Mouse (Mus musculus) embryonic facial prominence, embryonic 10.5 days (tissue): ENCODE measurements around the gene Ropn1. TPM values are rescaled to one million over a fixed set of nuclear protein-coding genes. Genes with fewer than 3 reads are reported as not detected.
"Not testable (repeated sequence)": the region's sequence is repeated elsewhere in the genome, so short reads cannot be mapped to it uniquely, and the experiment has no call there.

Experiments
- DNase-seq: peaks from one replicate; pipeline ENCODE4 v3.0.0-alpha.2; 2017; ENCODE audit warnings: low spot score
- H3K27ac ChIP-seq: fragments of 300-500 bp; sonication (generic); replicated peaks from 2 replicates; pipeline ENCODE4 v1.5.1; 2016; ENCODE audit warnings: mild to moderate bottlenecking
- H3K27me3 ChIP-seq: fragments of 300-500 bp; sonication (generic); replicated peaks from 2 replicates; pipeline ENCODE4 v1.6.1; 2016; ENCODE audit warnings: low read depth, mild to moderate bottlenecking; ENCODE audit not compliant: poor library complexity, severe bottlenecking
- H3K36me3 ChIP-seq: fragments of 300-500 bp; sonication (generic); replicated peaks from 2 replicates; pipeline ENCODE4 v1.6.1; 2016; ENCODE audit warnings: mild to moderate bottlenecking, moderate library complexity
- H3K4me1 ChIP-seq: fragments of 300-500 bp; sonication (generic); 2 replicates; pipeline ENCODE4 v1.6.1; 2016
- H3K4me3 ChIP-seq: fragments of 300-500 bp; sonication (generic); 2 replicates; pipeline ENCODE4 v1.5.1; 2016; ENCODE audit warnings: mild to moderate bottlenecking, moderate library complexity
- H3K9me3 ChIP-seq: fragments of 300-500 bp; sonication (generic); 2 replicates; pipeline ENCODE4 v1.6.1; 2016; ENCODE audit warnings: mild to moderate bottlenecking
- whole genome bisulfite sequencing: fragments of 180-500 bp; shearing (Covaris S2); methylation state at CpG from one replicate; pipeline ENCODE4 v1.1.7; 2016; 5-methylcytosine and 5-hydroxymethylcytosine counted together
- polyA plus RNA-seq: library from polyadenylated mRNA; unstranded; fragments of >200 nt; fragmentation: Nextera tagmentation; extraction: Ambion mirVana; gene quantifications from 2 replicates; pipeline ENCODE4 v1.2.1, GENCODE M21; 2016

Ropn1 gene
- polyA plus RNA-seq, 1 experiment from 2014 or later = not detected

GRCm38 (mm10) chr16:34694477-34694876, 44.8 kb downstream of the Ropn1 start:
- Histone ChIP-seq H3K36me3 (peaks cover 45% of the 10 kb centered on the region), H3K9me3 (no peaks in the 10 kb centered on the region), H3K27ac (no peak overlapping the region), H3K27me3 (no peaks in the 10 kb centered on the region), H3K4me3 (no peak overlapping the region), H3K4me1 (peaks cover 13% of the 10 kb centered on the region)
- 91% methylated on average over 6 of the region's 7 CpGs for WGBS
- no peak for DNase-seq

DNA sequence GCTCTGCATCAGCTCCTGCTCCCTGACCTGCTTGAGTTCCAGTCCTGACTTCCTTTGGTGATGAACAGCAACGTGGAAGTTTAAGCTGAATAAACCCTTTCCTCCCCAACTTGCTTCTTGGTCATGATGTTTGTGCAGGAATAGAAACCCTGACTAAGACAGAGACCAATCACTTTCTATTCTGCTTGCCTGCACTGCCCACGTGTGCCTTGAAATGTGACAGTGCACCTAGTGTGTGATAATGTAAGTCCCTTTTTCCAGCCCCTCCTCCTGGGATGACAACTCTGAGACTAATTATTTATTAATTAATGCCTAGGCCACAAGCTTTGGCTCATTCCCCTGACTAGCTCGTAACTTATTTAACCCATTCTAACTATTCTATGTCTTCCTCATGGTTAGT, 49.0 kb downstream of the Ropn1 start:
- H3K9me3 ChIP-seq, H3K27ac ChIP-seq, DNase-seq, H3K4me3 ChIP-seq, H3K4me1 ChIP-seq, H3K27me3 ChIP-seq: not testable (repeated sequence)
- 79% methylated on average over 3 of the region's 3 CpGs for WGBS
- H3K36me3 ChIP-seq = peaks cover 65% of the 10 kb centered on the region

DNA sequence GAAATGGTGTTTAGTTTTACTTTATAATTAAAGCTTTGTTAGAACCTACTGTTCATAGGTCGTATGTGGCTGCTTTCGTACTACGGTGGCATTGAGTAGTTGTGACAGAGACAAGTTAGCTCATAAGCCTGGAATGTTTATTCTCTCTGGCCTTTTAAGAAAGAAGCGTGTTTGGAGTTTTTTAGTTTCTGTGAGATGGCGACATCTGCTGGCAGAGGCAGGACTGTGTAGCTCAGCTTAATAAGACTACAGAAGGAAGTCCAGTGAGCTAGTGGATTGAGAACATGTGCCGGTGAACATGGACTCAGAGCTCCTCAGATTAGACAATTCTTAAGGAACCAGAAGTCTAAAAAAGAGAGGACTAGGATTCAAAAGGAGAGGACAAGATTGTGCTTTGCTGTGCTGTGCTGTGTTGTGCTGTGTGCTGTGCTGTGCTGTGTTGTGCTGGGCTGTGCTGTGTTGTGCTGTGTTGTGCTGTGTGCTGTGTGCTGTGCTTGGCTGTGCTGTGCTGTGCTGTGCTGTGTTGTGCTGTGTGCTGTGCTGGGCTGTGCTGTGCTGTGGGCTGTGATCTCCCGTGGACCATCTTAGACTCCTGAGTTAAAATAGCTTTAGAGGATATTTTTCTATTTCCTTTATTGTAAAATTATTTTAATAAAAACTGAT, 50.6 kb downstream of the Ropn1 start:
- peak; percentile 75 for DNase-seq
- Histone ChIP-seq H3K36me3 (peaks cover 74% of the 10 kb centered on the region), H3K4me1 (no peaks in the 10 kb centered on the region), H3K27me3 (no peaks in the 10 kb centered on the region), H3K4me3 (no peak overlapping the region), H3K9me3 (no peaks in the 10 kb centered on the region), H3K27ac (no peak overlapping the region)
- 31% methylated on average over 7 of the region's 7 CpGs for WGBS

DNA sequence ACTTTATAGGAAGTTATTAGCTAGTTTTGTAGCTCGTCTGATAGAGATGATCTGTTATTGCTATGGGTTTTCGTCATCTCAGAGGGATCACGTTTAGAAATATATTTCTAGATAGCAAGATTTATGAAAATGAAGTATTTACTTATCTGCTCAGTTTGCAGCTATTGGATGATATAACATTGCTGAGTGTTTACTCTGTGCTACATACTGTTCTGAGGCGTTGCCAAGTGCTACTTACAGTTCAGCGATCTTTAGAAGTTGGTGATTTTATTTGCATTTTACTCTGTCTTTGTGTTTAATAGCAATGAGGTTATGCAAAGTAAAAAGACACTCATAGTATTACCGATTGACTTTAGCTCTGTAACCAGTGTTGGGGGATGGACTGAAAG, 51.1 kb downstream of the Ropn1 start:
- H3K9me3 ChIP-seq = no peaks in the 10 kb centered on the region
- peaks cover 74% of the 10 kb centered on the region for H3K36me3 ChIP-seq
- WGBS = 90% methylated on average over 6 of the region's 6 CpGs
- no peak overlapping the region for H3K4me3 ChIP-seq
- no peak for DNase-seq
- H3K27ac ChIP-seq = no peak overlapping the region
- no peaks in the 10 kb centered on the region for H3K27me3 ChIP-seq
- no peaks in the 10 kb centered on the region for H3K4me1 ChIP-seq

GRCm38 (mm10) chr16:34706019-34706418, 56.3 kb downstream of the Ropn1 start:
- WGBS = 93% methylated on average over 2 of the region's 2 CpGs
- H3K4me3 ChIP-seq = no peak overlapping the region
- no peak overlapping the region for H3K27ac ChIP-seq
- no peak for DNase-seq
- H3K36me3 ChIP-seq = peaks cover 83% of the 10 kb centered on the region
- H3K9me3 ChIP-seq = no peaks in the 10 kb centered on the region
- H3K27me3 ChIP-seq = no peaks in the 10 kb centered on the region
- H3K4me1 ChIP-seq = no peaks in the 10 kb centered on the region

DNA sequence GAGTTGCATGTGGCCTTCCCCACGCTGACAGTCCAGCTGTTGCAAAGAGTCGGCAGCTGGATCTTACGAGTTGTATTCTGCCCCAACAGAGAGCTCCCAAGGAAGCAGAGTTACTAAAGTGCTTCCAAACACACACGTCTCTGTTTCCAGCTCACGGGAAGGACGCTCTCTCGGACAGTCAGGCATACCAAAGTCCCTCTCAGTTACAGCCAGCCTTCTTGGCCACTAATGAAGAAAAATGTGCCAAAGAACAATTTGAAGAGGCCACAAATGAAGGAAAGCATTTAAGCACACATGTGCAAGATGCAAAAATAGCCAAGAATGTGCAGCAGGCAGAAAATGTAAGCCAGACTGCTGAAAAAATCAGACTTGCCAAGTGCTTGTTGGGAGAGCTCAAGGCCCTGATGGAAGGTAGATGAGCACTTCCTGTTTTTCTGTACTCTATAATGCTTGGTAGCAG, 56.8 kb downstream of the Ropn1 start:
- peaks cover 81% of the 10 kb centered on the region for H3K36me3 ChIP-seq
- WGBS = 88% methylated on average over 7 of the region's 7 CpGs
- no peaks in the 10 kb centered on the region for H3K4me1 ChIP-seq
- no peaks in the 10 kb centered on the region for H3K27me3 ChIP-seq
- no peak overlapping the region for H3K27ac ChIP-seq
- no peaks in the 10 kb centered on the region for H3K9me3 ChIP-seq
- no peak for DNase-seq
- no peak overlapping the region for H3K4me3 ChIP-seq

DNA sequence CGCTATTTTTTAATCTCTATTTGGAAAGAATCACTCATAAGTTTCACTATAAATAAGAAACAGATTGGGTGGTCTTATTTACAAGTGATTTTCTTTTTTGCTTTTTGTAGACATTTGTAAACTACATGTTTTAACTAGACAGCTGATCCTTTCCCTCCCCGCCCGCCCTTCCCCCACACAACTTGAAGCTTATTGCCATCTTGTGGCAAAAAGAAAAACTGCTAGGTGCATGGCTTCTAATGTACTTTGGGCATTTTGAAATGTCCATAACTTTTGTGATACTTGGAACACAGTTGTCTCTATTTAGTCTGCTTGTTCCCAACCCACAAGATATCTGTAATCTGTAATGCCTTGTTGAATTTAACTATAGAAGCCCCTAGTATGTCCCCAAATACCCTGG, 61.8 kb downstream of the Ropn1 start:
- peak; percentile 21 for DNase-seq
- Histone ChIP-seq H3K36me3 (peaks cover 76% of the 10 kb centered on the region), H3K9me3 (no peaks in the 10 kb centered on the region), H3K4me3 (no peak overlapping the region), H3K27me3 (no peaks in the 10 kb centered on the region), H3K27ac (no peak overlapping the region), H3K4me1 (no peaks in the 10 kb centered on the region)
- WGBS = 82% methylated on average over 3 of the region's 3 CpGs

- Histone ChIP-seq H3K36me3 (peaks cover 69% of the 10 kb centered on the region), H3K4me1 (no peaks in the 10 kb centered on the region), H3K4me3 (no peak overlapping the region), H3K27me3 (no peaks in the 10 kb centered on the region), H3K27ac (no peak overlapping the region), H3K9me3 (no peaks in the 10 kb centered on the region; the same call in 1 of the 2 replicates)
- 93% methylated on average over 3 of the region's 3 CpGs for WGBS
- DNase-seq = no peak
Observed at GRCm38 (mm10) chr16:34725156-34725555, 75.4 kb downstream of the Ropn1 start.

Other genes with a start within 250 kb of the Ropn1 start
- gene Kalrn, start 76.4 kb upstream of the Ropn1 start, polyA plus RNA-seq = 12.9 and 14.8 TPM in 2 replicates
- gene Ccdc14, start 40.7 kb downstream of the Ropn1 start, polyA plus RNA-seq = 11.1 and 12.2 TPM in 2 replicates
- gene Mylk, start 95.3 kb downstream of the Ropn1 start, polyA plus RNA-seq = 3.0 and 3.5 TPM in 2 replicates